Mouse (Mus musculus) retina, postnatal 7 days (tissue): ENCODE measurements around the gene Pcsk5.

Experiments
- DNase-seq: peaks from one replicate; pipeline ENCODE4 v3.0.0-alpha.2; 2012; ENCODE audit warnings: low read depth, low spot score

The Pcsk5 gene

GRCm38 (mm10) chr19:17396802-17397201, 440.6 kb downstream of the Pcsk5 start:
- no peak for DNase-seq

- DNase-seq = peak; percentile 78
Measured at GRCm38 (mm10) chr19:17393841-17394591, 443.4 kb downstream of the Pcsk5 start, which contains the start of gene Rfk. Gene Rfk (plus strand): TSS chr19:17394043.

GRCm38 (mm10) chr19:17392866-17393265, 444.6 kb downstream of the Pcsk5 start:
- no peak for DNase-seq

- peak; percentile 21 for DNase-seq
Measured at GRCm38 (mm10) chr19:17388404-17388803, 449.0 kb downstream of the Pcsk5 start.

GRCm38 (mm10) chr19:17386424-17386823, 451.0 kb downstream of the Pcsk5 start:
- DNase-seq = no peak

- no peak for DNase-seq
Measured at GRCm38 (mm10) chr19:17385426-17385825, 452.0 kb downstream of the Pcsk5 start.

- no peak for DNase-seq
Measured at GRCm38 (mm10) chr19:17385022-17385421, 452.4 kb downstream of the Pcsk5 start.

GRCm38 (mm10) chr19:17382807-17383397, 454.5 kb downstream of the Pcsk5 start:
- DNase-seq = no peak
